Mouse (Mus musculus) embryonic facial prominence, embryonic 13.5 days (tissue): ENCODE data around the gene Itgbl1. TPM values are rescaled to one million over a fixed set of nuclear protein-coding genes. Genes with fewer than 3 reads are reported as not detected.

Experiments
- ATAC-seq: fragments of 200-750 bp; cut with Nextera tagmentation; 2 replicates; pipeline ENCODE4 v1.8.0; 2017; ENCODE audit warnings: low read depth; ENCODE audit not compliant: insufficient number of reproducible peaks, insufficient read depth, low FRiP score, low TSS enrichment
- H3K27ac ChIP-seq: fragments of 300-500 bp; sonication (generic); 2 replicates; pipeline ENCODE4 v1.5.1; 2015; ENCODE audit warnings: moderate library complexity, mild to moderate bottlenecking, inconsistent platforms
- H3K27me3 ChIP-seq: fragments of 300-500 bp; sonication (generic); 2 replicates; pipeline ENCODE4 v1.6.1; 2015; ENCODE audit warnings: mild to moderate bottlenecking, inconsistent platforms
- H3K36me3 ChIP-seq: fragments of 300-500 bp; sonication (generic); 2 replicates; pipeline ENCODE4 v1.6.1; 2015; ENCODE audit warnings: mild to moderate bottlenecking, inconsistent platforms
- H3K4me1 ChIP-seq: fragments of 300-500 bp; sonication (generic); 2 replicates; pipeline ENCODE4 v1.6.1; 2015; ENCODE audit warnings: inconsistent platforms
- H3K4me2 ChIP-seq: fragments of 300-500 bp; sonication (generic); 2 replicates; pipeline ENCODE4 v1.6.1; 2015; ENCODE audit warnings: moderate library complexity, mild to moderate bottlenecking, inconsistent platforms
- H3K4me3 ChIP-seq: fragments of 300-500 bp; sonication (generic); 2 replicates; pipeline ENCODE4 v1.5.1; 2015; ENCODE audit warnings: mild to moderate bottlenecking, inconsistent platforms
- H3K9ac ChIP-seq: fragments of 300-500 bp; sonication (generic); 2 replicates; pipeline ENCODE4 v1.6.1; 2015; ENCODE audit warnings: mild to moderate bottlenecking, inconsistent platforms
- H3K9me3 ChIP-seq: fragments of 300-500 bp; sonication (generic); 2 replicates; pipeline ENCODE4 v1.6.1; 2016; ENCODE audit warnings: inconsistent platforms
- WGBS: fragments of 180-500 bp; shearing (Covaris S2); methylation state at CpG from one replicate; pipeline ENCODE4 v1.1.7; 2015; ENCODE audit warnings: mixed read lengths; 5-methylcytosine and 5-hydroxymethylcytosine counted together
- polyA plus RNA-seq: library from polyadenylated mRNA; unstranded; fragments of >200 nt; fragmentation: Nextera tagmentation; extraction: Ambion mirVana; gene quantifications from 2 replicates; pipeline ENCODE4 v1.2.1, GENCODE M21; 2015

Gene Itgbl1
- polyA plus RNA-seq, 1 experiment from 2014 or later, result 0.90 TPM

DNA sequence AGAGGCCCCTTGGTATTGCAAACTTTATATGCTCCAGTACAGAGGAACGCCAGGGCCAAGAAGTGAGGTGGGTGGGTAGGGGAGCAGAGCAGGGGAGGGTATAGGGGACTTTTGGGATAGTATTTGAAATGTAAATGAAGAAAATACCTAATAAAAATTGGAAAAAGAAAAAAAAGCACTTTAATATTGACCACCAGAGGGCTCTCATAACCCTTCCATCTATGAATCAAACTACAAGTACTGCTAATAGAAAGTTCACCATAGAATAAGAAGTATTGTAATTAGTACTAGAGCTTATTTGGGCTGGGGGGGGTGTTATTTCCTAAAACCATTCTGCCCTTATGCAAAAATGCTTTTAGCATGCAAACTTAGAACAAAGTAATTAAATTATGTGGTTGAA lies 91.2 kb downstream of the Itgbl1 start:
- H3K27me3 ChIP-seq, result no peaks in the 10 kb centered on the region
- no peak overlapping the region for H3K4me2 ChIP-seq
- ATAC-seq, result no peak
- WGBS, result 82% methylated on average over 1 of the region's 1 CpGs
- no peaks in the 10 kb centered on the region for H3K36me3 ChIP-seq
- no peaks in the 10 kb centered on the region for H3K9me3 ChIP-seq
- no peak overlapping the region for H3K4me3 ChIP-seq
- no peak overlapping the region for H3K9ac ChIP-seq
- H3K27ac ChIP-seq, result no peak overlapping the region
- H3K4me1 ChIP-seq, result no peaks in the 10 kb centered on the region

- no peaks in the 10 kb centered on the region for H3K4me1 ChIP-seq
- ATAC-seq, result no peak
- H3K4me3 ChIP-seq, result no peak overlapping the region
- H3K9ac ChIP-seq, result no peak overlapping the region
- no peak overlapping the region for H3K4me2 ChIP-seq
- no peak overlapping the region for H3K27ac ChIP-seq
- no peaks in the 10 kb centered on the region for H3K9me3 ChIP-seq
- H3K27me3 ChIP-seq, result no peaks in the 10 kb centered on the region
- 53% methylated on average over 1 of the region's 1 CpGs for WGBS
- H3K36me3 ChIP-seq, result no peaks in the 10 kb centered on the region
These were observed 99.8 kb downstream of the Itgbl1 start for GRCm38 (mm10) chr14:123759534-123759933.

DNA sequence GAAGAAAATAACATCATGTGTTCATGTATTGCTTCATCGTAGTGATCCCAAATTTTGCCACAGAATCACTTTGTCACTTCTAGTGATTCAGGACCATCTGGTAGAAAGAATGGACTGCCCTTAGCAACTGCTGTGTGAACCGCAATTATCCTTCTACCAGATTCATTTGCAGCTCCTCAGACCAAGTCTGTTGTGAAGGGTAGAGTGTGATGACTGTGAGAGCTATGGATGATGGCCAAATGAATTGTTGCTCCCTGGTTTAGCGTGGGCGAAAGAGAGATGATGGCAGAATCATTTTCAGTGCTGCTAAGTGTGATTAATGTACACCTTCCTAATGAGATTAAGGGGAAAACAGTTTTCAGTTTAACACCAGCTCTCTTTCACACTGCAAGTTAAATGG lies 100.3 kb downstream of the Itgbl1 start:
- Histone ChIP-seq H3K9me3 (no peaks in the 10 kb centered on the region), H3K4me1 (no peaks in the 10 kb centered on the region), H3K4me3 (no peak overlapping the region), H3K27ac (no peak overlapping the region), H3K36me3 (no peaks in the 10 kb centered on the region), H3K4me2 (no peak overlapping the region), H3K9ac (no peak overlapping the region), H3K27me3 (no peaks in the 10 kb centered on the region)
- WGBS, result 89% methylated on average over 4 of the region's 4 CpGs
- no peak for ATAC-seq

- no peaks in the 10 kb centered on the region for H3K9me3 ChIP-seq
- ATAC-seq, result peak; percentile 52; the same call in 1 of the 2 replicates
- H3K27ac ChIP-seq, result no peak overlapping the region
- no peaks in the 10 kb centered on the region for H3K36me3 ChIP-seq
- no peaks in the 10 kb centered on the region for H3K4me1 ChIP-seq
- H3K9ac ChIP-seq, result no peak overlapping the region
- no peaks in the 10 kb centered on the region for H3K27me3 ChIP-seq
- no peak overlapping the region for H3K4me2 ChIP-seq
- H3K4me3 ChIP-seq, result no peak overlapping the region
These were observed 142.0 kb downstream of the Itgbl1 start for GRCm38 (mm10) chr14:123801744-123802143.

GRCm38 (mm10) chr14:123837662-123838061 lies 177.9 kb downstream of the Itgbl1 start:
- Histone ChIP-seq H3K27me3 (no peaks in the 10 kb centered on the region), H3K4me3 (no peak overlapping the region), H3K36me3 (no peaks in the 10 kb centered on the region), H3K4me1 (no peaks in the 10 kb centered on the region), H3K4me2 (no peak overlapping the region), H3K9me3 (no peaks in the 10 kb centered on the region), H3K9ac (no peak overlapping the region), H3K27ac (no peak overlapping the region)
- no peak for ATAC-seq
- 73% methylated on average over 5 of the region's 5 CpGs for WGBS

DNA sequence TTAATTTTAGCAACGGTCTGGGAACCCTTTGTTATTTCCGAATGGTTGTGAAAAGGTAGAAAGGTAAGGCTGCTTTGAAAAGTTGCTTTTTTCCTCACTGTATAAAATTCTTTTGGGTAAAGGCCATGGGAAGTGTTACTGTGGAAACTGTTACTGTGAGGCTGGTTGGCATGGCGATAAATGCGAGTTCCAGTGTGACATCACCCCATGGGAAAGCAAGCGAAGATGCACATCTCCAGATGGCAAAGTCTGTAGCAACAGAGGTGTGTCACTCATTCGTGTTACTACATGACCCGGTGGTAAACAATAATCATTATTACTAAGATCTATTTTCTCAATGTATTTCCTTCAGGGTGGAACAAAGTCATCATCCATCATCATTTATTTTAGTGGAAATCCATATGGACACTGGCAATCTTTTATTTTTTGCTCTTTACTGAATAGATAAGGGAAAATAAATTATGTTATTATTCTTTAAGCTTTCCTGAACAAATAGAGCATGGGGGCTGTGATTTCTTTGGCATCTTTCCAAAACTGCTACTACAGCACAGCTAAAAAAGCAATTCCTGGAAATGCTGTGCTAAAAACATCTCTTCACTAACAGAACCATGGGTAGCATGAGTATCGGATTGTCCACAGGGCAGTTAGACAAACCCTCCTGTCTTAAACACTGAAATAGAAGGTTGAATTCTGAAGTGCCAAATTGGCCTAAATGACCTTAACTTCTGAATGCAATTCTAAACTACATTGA lies 184.1 kb downstream of the Itgbl1 start:
- H3K4me1 ChIP-seq, result no peaks in the 10 kb centered on the region
- no peaks in the 10 kb centered on the region for H3K27me3 ChIP-seq
- H3K27ac ChIP-seq, result no peak overlapping the region
- no peak for ATAC-seq
- H3K4me2 ChIP-seq, result no peak overlapping the region
- H3K9ac ChIP-seq, result no peak overlapping the region
- no peak overlapping the region for H3K4me3 ChIP-seq
- H3K36me3 ChIP-seq, result no peaks in the 10 kb centered on the region
- no peaks in the 10 kb centered on the region for H3K9me3 ChIP-seq
- WGBS, result 78% methylated on average over 8 of the region's 8 CpGs

- peaks cover 6% of the 10 kb centered on the region for H3K4me1 ChIP-seq
- WGBS, result 83% methylated on average over 1 of the region's 1 CpGs
- H3K27ac ChIP-seq, result no peak overlapping the region
- no peak overlapping the region for H3K4me3 ChIP-seq
- no peaks in the 10 kb centered on the region for H3K27me3 ChIP-seq
- H3K4me2 ChIP-seq, result no peak overlapping the region
- no peak overlapping the region for H3K9ac ChIP-seq
- no peak for ATAC-seq
- no peaks in the 10 kb centered on the region for H3K9me3 ChIP-seq
- no peaks in the 10 kb centered on the region for H3K36me3 ChIP-seq
These were observed 204.8 kb downstream of the Itgbl1 start for GRCm38 (mm10) chr14:123864531-123864930.

DNA sequence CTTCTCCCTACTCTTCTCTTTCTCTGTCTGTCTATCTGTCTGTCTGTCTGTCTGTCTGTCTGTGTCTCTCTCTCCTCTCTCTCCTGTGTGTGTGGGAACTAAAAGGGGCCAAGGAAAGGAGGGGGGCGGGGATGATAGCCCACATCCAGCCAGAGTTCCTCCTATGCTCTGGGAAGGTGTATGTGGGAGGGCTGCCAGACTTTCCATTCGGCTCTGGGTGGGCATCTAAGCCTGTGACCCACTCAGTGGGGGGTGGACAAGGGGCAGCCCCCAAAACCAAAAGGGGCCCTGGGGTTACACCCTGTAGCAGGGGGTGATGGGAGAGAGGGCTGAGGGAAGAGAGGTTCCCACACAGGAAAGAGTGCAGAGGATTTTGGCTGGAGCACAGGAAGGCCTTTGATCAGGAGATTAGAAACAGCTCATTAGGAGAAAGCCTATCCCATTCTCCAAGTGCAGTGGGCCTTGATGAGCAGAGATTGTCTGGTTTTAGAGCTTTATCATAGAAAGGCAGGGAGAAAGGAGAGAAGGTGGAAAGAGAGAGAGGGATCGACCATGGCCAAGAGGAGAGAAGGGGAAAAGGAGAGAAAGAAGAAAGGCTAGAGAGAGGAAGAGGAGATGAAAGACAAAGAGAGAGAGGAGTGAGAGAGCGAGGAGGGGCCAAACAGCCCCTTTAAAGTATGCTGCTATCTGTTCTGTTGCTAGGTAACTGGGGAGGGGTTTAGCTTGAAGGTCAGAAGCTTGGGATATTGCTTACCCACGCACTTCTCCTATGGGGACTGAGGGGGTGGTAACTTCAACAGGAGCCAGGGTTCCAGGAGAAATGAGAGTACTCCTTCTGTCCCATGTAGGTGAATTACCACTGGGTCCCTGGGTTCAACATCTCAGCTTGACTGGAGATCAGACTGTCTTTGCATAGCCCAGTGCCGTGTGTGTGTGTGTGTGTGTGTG lies 206.3 kb downstream of the Itgbl1 start:
- Histone ChIP-seq H3K4me3 (no peak overlapping the region), H3K27ac (no peak overlapping the region), H3K9ac (no peak overlapping the region), H3K4me1 (peaks cover 6% of the 10 kb centered on the region), H3K4me2 (no peak overlapping the region), H3K9me3 (no peaks in the 10 kb centered on the region), H3K36me3 (no peaks in the 10 kb centered on the region), H3K27me3 (no peaks in the 10 kb centered on the region)
- 45% methylated on average over 6 of the region's 6 CpGs for WGBS
- no peak for ATAC-seq

DNA sequence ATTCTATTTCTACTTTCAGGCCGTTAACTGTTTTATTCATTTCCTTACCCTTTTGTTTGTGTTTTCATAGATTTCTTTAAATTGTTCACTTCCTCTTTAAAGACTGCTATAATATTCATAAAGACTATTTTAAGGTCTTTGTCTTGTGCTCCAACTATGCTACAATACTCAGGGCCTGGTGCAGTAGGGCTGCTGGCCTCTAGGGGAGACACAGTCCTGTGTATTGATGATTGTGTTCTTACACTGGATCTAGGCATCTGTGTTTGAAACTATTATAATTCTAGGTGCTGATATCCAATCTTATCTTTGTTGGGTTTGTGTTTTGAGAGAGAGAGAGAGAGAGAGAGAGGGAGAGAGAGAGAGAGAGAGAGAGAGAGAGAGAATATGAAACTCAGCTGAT lies 268.1 kb downstream of the Itgbl1 start:
- Histone ChIP-seq H3K4me3 (no peak overlapping the region), H3K9me3 (no peaks in the 10 kb centered on the region), H3K27me3 (no peaks in the 10 kb centered on the region), H3K9ac (no peak overlapping the region), H3K4me1 (no peaks in the 10 kb centered on the region), H3K36me3 (no peaks in the 10 kb centered on the region), H3K27ac (no peak overlapping the region), H3K4me2 (no peak overlapping the region)
- ATAC-seq, result no peak
- 89% methylated on average over 1 of the region's 1 CpGs for WGBS

DNA sequence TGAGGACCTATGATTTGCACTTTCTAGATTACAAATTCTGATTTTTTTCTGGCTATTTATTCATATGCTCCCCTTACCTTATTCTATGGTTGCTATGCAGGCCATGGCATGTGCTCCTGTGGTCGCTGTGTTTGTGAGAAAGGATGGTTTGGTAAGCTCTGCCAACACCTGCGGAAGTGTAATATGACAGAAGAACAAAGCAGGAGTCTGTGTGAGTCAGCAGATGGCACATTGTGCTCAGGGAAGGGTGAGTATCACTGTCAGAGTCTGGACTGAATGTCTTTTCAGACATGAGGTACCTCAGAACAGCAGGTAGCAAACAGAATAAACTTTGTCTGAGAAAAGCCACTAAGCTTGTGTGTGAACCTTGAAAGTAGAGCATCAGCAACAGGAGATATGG lies 306.8 kb downstream of the Itgbl1 start:
- H3K4me2 ChIP-seq, result no peak overlapping the region
- H3K4me3 ChIP-seq, result no peak overlapping the region
- ATAC-seq, result no peak
- WGBS, result 70% methylated on average over 2 of the region's 2 CpGs
- no peak overlapping the region for H3K9ac ChIP-seq
- H3K27ac ChIP-seq, result no peak overlapping the region
- H3K9me3 ChIP-seq, result no peaks in the 10 kb centered on the region
- H3K4me1 ChIP-seq, result no peaks in the 10 kb centered on the region
- no peaks in the 10 kb centered on the region for H3K27me3 ChIP-seq
- no peaks in the 10 kb centered on the region for H3K36me3 ChIP-seq

GRCm38 (mm10) chr14:123967996-123968395 lies 308.2 kb downstream of the Itgbl1 start:
- Histone ChIP-seq H3K4me3 (no peak overlapping the region), H3K4me1 (no peaks in the 10 kb centered on the region), H3K27me3 (no peaks in the 10 kb centered on the region), H3K9me3 (no peaks in the 10 kb centered on the region), H3K4me2 (no peak overlapping the region), H3K9ac (no peak overlapping the region), H3K27ac (no peak overlapping the region), H3K36me3 (no peaks in the 10 kb centered on the region)
- 88% methylated on average over 6 of the region's 6 CpGs for WGBS
- ATAC-seq, result no peak
